8 mouse cellular contexts compared by ENCODE assay signal in genomic region chr2:154603007-154603637, GRCm38 (mm10). TPM values are rescaled to one million over a fixed set of nuclear protein-coding genes. Genes with fewer than 3 reads are reported as not detected.
A peak's percentile ranks its signal among the peaks of the same experiment; 100 is the strongest.
DNase-seq lines count a peak whose midpoint lies in the region; ATAC-seq and TF ChIP-seq lines count a peak whose summit lies in the region.

No protein-coding gene starts in this region.

- peaks cover 7% of the 10 kb centered on the region; the same call in 1 of the 2 replicates for H3K27me3 ChIP-seq in heart, embryonic 13.5 days (replicated peaks)
- no peaks in the 10 kb centered on the region for H3K27me3 ChIP-seq in MEL (ENCODE audit: control insufficient read depth in 1 of 2, insufficient read depth in 2 of 2, low read length in 2 of 2)
- no peaks in the 10 kb centered on the region for H3K27me3 ChIP-seq in hindbrain, embryonic 15.5 days
- H3K27me3 ChIP-seq in liver, postnatal 0 days (ENCODE audit: insufficient read depth, low read length) = no peaks in the 10 kb centered on the region

- H3K4me2 ChIP-seq in heart, embryonic 13.5 days = peak overlapping the region; percentile 81
- H3K4me2 ChIP-seq in hindbrain, embryonic 15.5 days = peak overlapping the region; percentile 83
- H3K4me2 ChIP-seq in liver, postnatal 0 days (ENCODE audit: low read depth, low read length) = peak overlapping the region; percentile 79

- no peak for DNase-seq in heart, adult 11 months
- DNase-seq in MEL (ENCODE audit: low read depth, low spot score) = no peak
- DNase-seq in liver, postnatal 0 days = no peak
- no peak for DNase-seq in layer of hippocampus, adult 9-11 months
- DNase-seq in urinary bladder, postnatal 4 days (ENCODE audit: low spot score in 2 of 2) = no peak
- DNase-seq in layer of hippocampus, postnatal 10 days (ENCODE audit: low spot score in 2 of 2) = no peak

- WGBS in heart, embryonic 13.5 days = 15% methylated on average over 22 of the region's 22 CpGs
- 23% methylated on average over 22 of the region's 22 CpGs for WGBS in hindbrain, embryonic 15.5 days
- WGBS in liver, postnatal 0 days (ENCODE audit: insufficient replicate concordance) = 6% methylated on average over 22 of the region's 22 CpGs

- no peaks in the 10 kb centered on the region for H3K36me3 ChIP-seq in heart, embryonic 13.5 days
- H3K36me3 ChIP-seq in MEL (ENCODE audit: control insufficient read depth in 1 of 2, insufficient read depth in 2 of 2, low read length in 2 of 2) = peaks cover 0 to 3% of the 10 kb centered on the region in 2 experiments; a peak in 1 of 4 replicates
- H3K36me3 ChIP-seq in hindbrain, embryonic 15.5 days = no peaks in the 10 kb centered on the region
- H3K36me3 ChIP-seq in liver, postnatal 0 days (replicated peaks; ENCODE audit: insufficient read depth, low read length) = peaks cover 5% of the 10 kb centered on the region; the same call in 1 of the 2 replicates

- no peaks in the 10 kb centered on the region for H3K9me3 ChIP-seq in heart, embryonic 13.5 days
- no peaks in the 10 kb centered on the region for H3K9me3 ChIP-seq in MEL (replicated peaks; ENCODE audit: insufficient read depth, low read length)
- H3K9me3 ChIP-seq in hindbrain, embryonic 15.5 days = no peaks in the 10 kb centered on the region
- H3K9me3 ChIP-seq in liver, postnatal 0 days (ENCODE audit: low read length) = no peaks in the 10 kb centered on the region

- ATAC-seq in heart, embryonic 13.5 days (ENCODE audit: extremely low read depth, insufficient number of reproducible peaks, low FRiP score, low TSS enrichment) = no peak
- no peak; the same call in 1 of the 2 replicates for ATAC-seq in hindbrain, embryonic 15.5 days (ENCODE audit: low FRiP score, low read depth)
- peak; percentile 53 for ATAC-seq in liver, postnatal 0 days

- no peak; a peak in 1 of 4 replicates for TF ChIP-seq POLR2A in MEL (IDR thresholded peaks at IDR 0.05; ENCODE audit: control insufficient read depth in 1 of 2, insufficient read depth in 1 of 2, low read depth in 1 of 2, low read length in 2 of 2, poor library complexity in 1 of 2)

- no peak for TF ChIP-seq EP300 in MEL (IDR thresholded peaks at IDR 0.05; ENCODE audit: low read depth in 1 of 2, low read length in 2 of 2)
- TF ChIP-seq EP300 in liver, postnatal 0 days (IDR thresholded peaks at IDR 0.05; ENCODE audit: low read depth) = peak; percentile 44; the same call in 1 of the 2 replicates

- H3K4me1 ChIP-seq in heart, embryonic 13.5 days = peaks cover 21% of the 10 kb centered on the region
- H3K4me1 ChIP-seq in MEL (ENCODE audit: control insufficient read depth in 1 of 2, insufficient read depth in 2 of 2, low read length in 2 of 2) = peaks cover 2 to 3% of the 10 kb centered on the region in 2 experiments; a peak in 2 of 4 replicates
- peaks cover 18% of the 10 kb centered on the region for H3K4me1 ChIP-seq in hindbrain, embryonic 15.5 days (replicated peaks)
- peaks cover 15% of the 10 kb centered on the region for H3K4me1 ChIP-seq in liver, postnatal 0 days (ENCODE audit: insufficient read depth)

- H3K27ac ChIP-seq in heart, embryonic 13.5 days (replicated peaks) = peak overlapping the region; percentile 71
- H3K27ac ChIP-seq in MEL (ENCODE audit: control insufficient read depth, low read depth, low read length) = no peak overlapping the region
- peak overlapping the region; percentile 81 for H3K27ac ChIP-seq in hindbrain, embryonic 15.5 days (replicated peaks)
- H3K27ac ChIP-seq in liver, postnatal 0 days (ENCODE audit: low read depth) = peak overlapping the region; percentile 99

- H3K79me2 ChIP-seq in MEL (ENCODE audit: control insufficient read depth, insufficient read depth, low read length, poor library complexity) = peaks cover 1% of the 10 kb centered on the region; the same call in 1 of the 2 replicates

- H3K4me3 ChIP-seq in heart, embryonic 13.5 days = peak overlapping the region; percentile 88
- H3K4me3 ChIP-seq in MEL (ENCODE audit: control insufficient read depth in 1 of 2, insufficient read depth in 1 of 2, low read depth in 2 of 2, low read length in 2 of 2) = peak overlapping the region; percentile 90 to 91
- H3K4me3 ChIP-seq in hindbrain, embryonic 15.5 days = peak overlapping the region; percentile 89
- peak overlapping the region; percentile 80 for H3K4me3 ChIP-seq in liver, postnatal 0 days (ENCODE audit: low read depth, low read length)

- H3K9ac ChIP-seq in heart, embryonic 13.5 days = peak overlapping the region; percentile 93
- H3K9ac ChIP-seq in MEL (ENCODE audit: control insufficient read depth, low read depth, low read length, poor library complexity, severe bottlenecking) = peak overlapping the region; percentile 82
- peak overlapping the region; percentile 82 for H3K9ac ChIP-seq in hindbrain, embryonic 15.5 days
- peak overlapping the region; percentile 91 for H3K9ac ChIP-seq in liver, postnatal 0 days (replicated peaks)

- TF ChIP-seq CTCF in MEL (IDR thresholded peaks at IDR 0.05 in 2 of 3, conservative IDR thresholded peaks at IDR 0.05 in 1 of 3; ENCODE audit: control insufficient read depth in 1 of 3, insufficient read depth in 1 of 3, low read depth in 2 of 3, low read length in 3 of 3, poor library complexity in 1 of 3, severe bottlenecking in 1 of 3) = no peak
- no peak for TF ChIP-seq CTCF in liver, postnatal 0 days (IDR thresholded peaks at IDR 0.05; ENCODE audit: low read depth)

- TF ChIP-seq RAD21 in MEL (IDR thresholded peaks at IDR 0.05; ENCODE audit: low read depth, low read length) = no peak

TF ChIP-seq in MEL, 35 proteins besides CTCF, POLR2A, EP300 and RAD21:
- TF ChIP-seq USF1 (IDR thresholded peaks at IDR 0.05; ENCODE audit: low read depth, low read length) (no peak), MEF2A (IDR thresholded peaks at IDR 0.05; ENCODE audit: extremely low read depth, insufficient replicate concordance, low read depth, low read length, poor library complexity, severe bottlenecking) (no peak), TBP (IDR thresholded peaks at IDR 0.05; ENCODE audit: low read depth, low read length) (no peak), TCF12 (IDR thresholded peaks at IDR 0.05; ENCODE audit: low read depth, low read length) (0 out of 2 replicates have a peak, but pooled peaks have one; percentile 6), MYC (IDR thresholded peaks at IDR 0.05; ENCODE audit: low read depth, low read length) (no peak), BHLHE40 (IDR thresholded peaks at IDR 0.05; ENCODE audit: borderline replicate concordance, low read depth, low read length) (no peak), ZNF384 (IDR thresholded peaks at IDR 0.05; ENCODE audit: low read depth, low read length) (no peak), ELF1 (IDR thresholded peaks at IDR 0.05; ENCODE audit: low read depth, low read length) (peak; percentile 42; the same call in 1 of the 2 replicates)

RNA-seq across cellular contexts. Expression of gene Pxmp4, which starts 0.4 kb away (rescaled TPM):
- polyA plus RNA-seq in heart, embryonic 13.5 days (2015; fragmentation: Nextera tagmentation; extraction: Ambion mirVana) = 24.4 and 25.2 TPM in 2 replicates
- 5.9 and 6.8 TPM in 2 replicates for total RNA-seq in MEL (2012; rRNA removed)
- 10 to 100 TPM in 1 of 2 experiments, not detected in 1; 12.2 TPM for polyA plus RNA-seq in MEL (2012; ENCODE audit: insufficient read depth in 1 of 2, insufficient read length in 2 of 2, low read depth in 1 of 2, low replicate concordance in 2 of 2, missing spikeins in 1 of 2)
- 16.9 and 18.6 TPM in 2 replicates for polyA plus RNA-seq in hindbrain, embryonic 15.5 days (2015; fragmentation: Nextera tagmentation; extraction: Ambion mirVana)
- 64.2 and 68.5 TPM in 2 replicates for polyA plus RNA-seq in liver, postnatal 0 days (2015; fragmentation: Nextera tagmentation; extraction: Ambion mirVana)
- total RNA-seq in layer of hippocampus, postnatal 10 days (2021) = 10 to 100 TPM; 14.3 to 15.7 TPM

RNA-seq across cellular contexts. Expression of gene Zfp341, which starts 10.0 kb away (rescaled TPM):
- polyA plus RNA-seq in heart, embryonic 13.5 days (2015; fragmentation: Nextera tagmentation; extraction: Ambion mirVana) = 0.68 and 0.74 TPM in 2 replicates
- 2.0 TPM in 2 replicates for total RNA-seq in MEL (2012; rRNA removed)
- polyA plus RNA-seq in MEL (2012; ENCODE audit: insufficient read depth in 1 of 2, insufficient read length in 2 of 2, low read depth in 1 of 2, low replicate concordance in 2 of 2, missing spikeins in 1 of 2) = 1 to 10 TPM in 1 of 2 experiments, not detected in 1; 6.3 TPM
- polyA plus RNA-seq in hindbrain, embryonic 15.5 days (2015; fragmentation: Nextera tagmentation; extraction: Ambion mirVana) = 2.0 and 2.7 TPM in 2 replicates
- polyA plus RNA-seq in liver, postnatal 0 days (2015; fragmentation: Nextera tagmentation; extraction: Ambion mirVana) = 0.75 and 0.85 TPM in 2 replicates
- 10 to 100 TPM in 1 of 2 experiments, 1 to 10 TPM in 1; 9.8 to 12.2 TPM for total RNA-seq in layer of hippocampus, postnatal 10 days (2021)

RNA-seq across cellular contexts. Expression of gene 4930519P11Rik, which starts 10.1 kb away (rescaled TPM):
- not detected in 2 replicates for polyA plus RNA-seq in heart, embryonic 13.5 days (2015; fragmentation: Nextera tagmentation; extraction: Ambion mirVana)
- total RNA-seq in MEL (2012; rRNA removed) = not detected in 2 replicates
- under 1 TPM in 1 of 2 experiments, not detected in 1; 0.22 TPM for polyA plus RNA-seq in MEL (2012; ENCODE audit: insufficient read depth in 1 of 2, insufficient read length in 2 of 2, low read depth in 1 of 2, low replicate concordance in 2 of 2, missing spikeins in 1 of 2)
- 0.76 and 0.79 TPM in 2 replicates for polyA plus RNA-seq in hindbrain, embryonic 15.5 days (2015; fragmentation: Nextera tagmentation; extraction: Ambion mirVana)
- 0.40 and 0.45 TPM in 2 replicates for polyA plus RNA-seq in liver, postnatal 0 days (2015; fragmentation: Nextera tagmentation; extraction: Ambion mirVana)
- under 1 TPM in 1 of 2 experiments, not detected in 1; 0.76 TPM for total RNA-seq in layer of hippocampus, postnatal 10 days (2021)

RNA-seq across cellular contexts. Expression of gene E2f1, which starts 33.4 kb away (rescaled TPM):
- polyA plus RNA-seq in heart, embryonic 13.5 days (2015; fragmentation: Nextera tagmentation; extraction: Ambion mirVana) = 15.5 and 17.8 TPM in 2 replicates
- 14.8 and 17.4 TPM in 2 replicates for total RNA-seq in MEL (2012; rRNA removed)
- polyA plus RNA-seq in MEL (2012; ENCODE audit: insufficient read depth in 1 of 2, insufficient read length in 2 of 2, low read depth in 1 of 2, low replicate concordance in 2 of 2, missing spikeins in 1 of 2) = 10 to 100 TPM in 1 of 2 experiments, not detected in 1; 41.6 TPM
- polyA plus RNA-seq in hindbrain, embryonic 15.5 days (2015; fragmentation: Nextera tagmentation; extraction: Ambion mirVana) = 8.4 and 8.6 TPM in 2 replicates
- 7.3 and 7.4 TPM in 2 replicates for polyA plus RNA-seq in liver, postnatal 0 days (2015; fragmentation: Nextera tagmentation; extraction: Ambion mirVana)
- total RNA-seq in layer of hippocampus, postnatal 10 days (2021) = 10 to 100 TPM in 1 of 2 experiments, 1 to 10 TPM in 1; 8.8 to 10.5 TPM

RNA-seq across cellular contexts. Expression of gene Necab3, which starts 44.4 kb away (rescaled TPM):
- polyA plus RNA-seq in heart, embryonic 13.5 days (2015; fragmentation: Nextera tagmentation; extraction: Ambion mirVana) = 1.0 and 1.4 TPM in 2 replicates
- total RNA-seq in MEL (2012; rRNA removed) = 3.8 and 4.0 TPM in 2 replicates
- 10 to 100 TPM in 1 of 2 experiments, not detected in 1; 12.1 TPM for polyA plus RNA-seq in MEL (2012; ENCODE audit: insufficient read depth in 1 of 2, insufficient read length in 2 of 2, low read depth in 1 of 2, low replicate concordance in 2 of 2, missing spikeins in 1 of 2)
- polyA plus RNA-seq in hindbrain, embryonic 15.5 days (2015; fragmentation: Nextera tagmentation; extraction: Ambion mirVana) = 20.3 and 21.4 TPM in 2 replicates
- polyA plus RNA-seq in liver, postnatal 0 days (2015; fragmentation: Nextera tagmentation; extraction: Ambion mirVana) = 0.13 and 0.19 TPM in 2 replicates
- total RNA-seq in layer of hippocampus, postnatal 10 days (2021) = 10 to 100 TPM; 29.8 to 33.0 TPM
